Mouse (Mus musculus): ENCODE data around the gene Esrra. TPM values are rescaled to one million over a fixed set of nuclear protein-coding genes. Genes with fewer than 3 reads are reported as not detected.
A peak's percentile ranks its signal among the peaks of the same experiment; 100 is the strongest.

The Esrra gene
- polyA plus RNA-seq, 1 experiment from 2014 or later, result 4.1 TPM

DNA sequence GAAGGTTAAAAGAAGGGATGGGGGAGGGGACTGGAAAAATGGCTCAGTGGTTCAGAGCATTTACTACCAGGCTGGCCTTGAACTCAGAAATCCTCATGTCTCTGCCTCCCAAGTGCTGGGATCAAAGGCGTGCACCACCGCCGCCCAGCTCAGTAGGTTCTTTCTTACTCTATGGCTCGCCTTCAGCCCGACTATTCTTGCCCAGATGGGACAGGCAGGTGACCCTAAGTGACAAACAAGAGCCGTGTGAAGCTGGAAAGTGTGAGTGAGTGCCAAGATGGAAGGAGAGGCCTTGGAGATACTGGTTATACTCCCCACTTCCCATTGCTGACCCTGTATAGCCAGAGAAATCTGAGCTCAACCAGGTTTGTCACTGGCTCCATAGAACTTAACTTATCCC is 22.1 kb upstream of the Esrra start:
- H3K36me3 ChIP-seq (ENCODE audit: control insufficient read depth, insufficient read depth, low read length), result no peaks in the 10 kb centered on the region

GRCm38 (mm10) chr19:6942764-6943163 is 21.2 kb upstream of the Esrra start:
- Histone ChIP-seq H3K27me3 (ENCODE audit: control insufficient read depth, insufficient read depth, low read length) (no peaks in the 10 kb centered on the region), H3K9ac (ENCODE audit: low read length) (peak overlapping the region; percentile 52), H3K36me3 (ENCODE audit: control insufficient read depth, insufficient read depth, low read length) (peaks cover 2% of the 10 kb centered on the region; the same call in 1 of the 2 replicates), H3K4me3 (ENCODE audit: low read depth, low read length) (peak overlapping the region; percentile 49), H3K4me2 (ENCODE audit: low read depth) (peak overlapping the region; percentile 100), H3K9me3 (ENCODE audit: control insufficient read depth, low read length) (no peaks in the 10 kb centered on the region), H3K4me1 (ENCODE audit: control insufficient read depth, insufficient read depth, low read length) (peaks cover 15% of the 10 kb centered on the region), H3K27ac (ENCODE audit: low read depth, low read length) (0 out of 2 replicates have a peak overlapping the region, but pooled peaks have one; percentile 78)
- WGBS, result 29% methylated on average over 5 of the region's 5 CpGs
- ATAC-seq (ENCODE audit: insufficient read depth, low FRiP score, low TSS enrichment) (no peak), DNase-seq (ENCODE audit: low spot score) (no peak)

More for the DNA sequence above, 22.1 kb upstream of the Esrra start:
- Histone ChIP-seq H3K9ac (ENCODE audit: low read length) (no peak overlapping the region), H3K4me1 (ENCODE audit: control insufficient read depth, insufficient read depth, low read length) (peaks cover 15% of the 10 kb centered on the region), H3K27me3 (ENCODE audit: control insufficient read depth, insufficient read depth, low read length) (no peaks in the 10 kb centered on the region), H3K4me2 (ENCODE audit: low read depth) (no peak overlapping the region), H3K4me3 (ENCODE audit: low read depth, low read length) (no peak overlapping the region), H3K9me3 (ENCODE audit: control insufficient read depth, low read length) (no peaks in the 10 kb centered on the region), H3K27ac (ENCODE audit: low read depth, low read length) (no peak overlapping the region)
- 93% methylated on average over 6 of the region's 6 CpGs for WGBS
- ATAC-seq (ENCODE audit: insufficient read depth, low FRiP score, low TSS enrichment) (no peak), DNase-seq (ENCODE audit: low spot score) (no peak)

DNA sequence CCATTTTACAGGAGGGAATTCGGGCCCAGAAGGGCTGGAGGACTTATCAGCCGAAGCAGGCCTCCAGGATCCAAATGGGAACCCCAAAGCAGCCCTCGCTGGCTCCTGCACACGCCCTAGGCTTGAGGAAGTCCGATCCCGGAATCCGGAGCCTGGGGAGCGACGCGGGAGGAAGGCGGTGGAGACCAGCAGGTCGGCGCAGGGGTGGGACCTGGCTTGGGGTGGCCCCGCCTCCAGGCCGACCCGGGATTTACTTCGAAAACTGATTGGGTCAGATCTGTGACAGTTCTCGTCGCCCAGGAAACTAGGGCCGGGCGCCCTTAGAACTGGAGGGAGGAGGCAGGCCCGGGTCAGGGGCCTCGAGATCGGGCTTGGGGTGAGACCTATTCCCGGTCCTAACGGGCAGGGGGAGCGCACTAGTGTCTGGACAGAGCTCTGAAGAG is 20.7 kb upstream of the Esrra start, which contains the start of gene Gpr137:
TSS of gene Gpr137 (minus strand) at position 232 of the 443 bp plus-strand sequence.
- Histone ChIP-seq H3K4me1 (ENCODE audit: control insufficient read depth, insufficient read depth, low read length) (peaks cover 15% of the 10 kb centered on the region), H3K4me2 (ENCODE audit: low read depth) (peak within 1 kb of the TSS; percentile 100), H3K36me3 (ENCODE audit: control insufficient read depth, insufficient read depth, low read length) (peaks cover 2% of the 10 kb centered on the region; the same call in 1 of the 2 replicates), H3K9ac (ENCODE audit: low read length) (peak within 1 kb of the TSS; percentile 52), H3K9me3 (ENCODE audit: control insufficient read depth, low read length) (no peaks in the 10 kb centered on the region), H3K27ac (ENCODE audit: low read depth, low read length) (peak within 1 kb of the TSS; percentile 78), H3K4me3 (ENCODE audit: low read depth, low read length) (peak within 1 kb of the TSS; percentile 49), H3K27me3 (ENCODE audit: control insufficient read depth, insufficient read depth, low read length) (no peaks in the 10 kb centered on the region)
- DNase-seq (ENCODE audit: low spot score) (peak; percentile 90), ATAC-seq (ENCODE audit: insufficient read depth, low FRiP score, low TSS enrichment) (peak; percentile 84)
- WGBS, result under 1% methylated on average over 27 of the region's 27 CpGs

GRCm38 (mm10) chr19:6941372-6942248 is 20.0 kb upstream of the Esrra start, which contains the start of gene Bad:
Bad (plus strand) TSS chr19:6941861.
- Histone ChIP-seq H3K27me3 (ENCODE audit: control insufficient read depth, insufficient read depth, low read length) (no peaks in the 10 kb centered on the region), H3K9me3 (ENCODE audit: control insufficient read depth, low read length) (no peaks in the 10 kb centered on the region), H3K4me2 (ENCODE audit: low read depth) (peak within 1 kb of the TSS; percentile 100), H3K4me3 (ENCODE audit: low read depth, low read length) (peak within 1 kb of the TSS; percentile 49), H3K36me3 (ENCODE audit: control insufficient read depth, insufficient read depth, low read length) (peaks cover 2% of the 10 kb centered on the region; the same call in 1 of the 2 replicates), H3K27ac (ENCODE audit: low read depth, low read length) (peak within 1 kb of the TSS; percentile 78), H3K9ac (ENCODE audit: low read length) (peak within 1 kb of the TSS; percentile 52), H3K4me1 (ENCODE audit: control insufficient read depth, insufficient read depth, low read length) (peaks cover 15% of the 10 kb centered on the region)
- ATAC-seq (ENCODE audit: insufficient read depth, low FRiP score, low TSS enrichment) (peak; percentile 82), DNase-seq (ENCODE audit: low spot score) (peak; percentile 97)
- WGBS, result under 1% methylated on average over 83 of the region's 83 CpGs

- peak overlapping the region; percentile 78; the same call in 1 of the 2 replicates for H3K27ac ChIP-seq (ENCODE audit: low read depth, low read length)
- 26% methylated on average over 29 of the region's 29 CpGs for WGBS
These were observed 19.1 kb upstream of the Esrra start for GRCm38 (mm10) chr19:6940396-6941351.

DNA sequence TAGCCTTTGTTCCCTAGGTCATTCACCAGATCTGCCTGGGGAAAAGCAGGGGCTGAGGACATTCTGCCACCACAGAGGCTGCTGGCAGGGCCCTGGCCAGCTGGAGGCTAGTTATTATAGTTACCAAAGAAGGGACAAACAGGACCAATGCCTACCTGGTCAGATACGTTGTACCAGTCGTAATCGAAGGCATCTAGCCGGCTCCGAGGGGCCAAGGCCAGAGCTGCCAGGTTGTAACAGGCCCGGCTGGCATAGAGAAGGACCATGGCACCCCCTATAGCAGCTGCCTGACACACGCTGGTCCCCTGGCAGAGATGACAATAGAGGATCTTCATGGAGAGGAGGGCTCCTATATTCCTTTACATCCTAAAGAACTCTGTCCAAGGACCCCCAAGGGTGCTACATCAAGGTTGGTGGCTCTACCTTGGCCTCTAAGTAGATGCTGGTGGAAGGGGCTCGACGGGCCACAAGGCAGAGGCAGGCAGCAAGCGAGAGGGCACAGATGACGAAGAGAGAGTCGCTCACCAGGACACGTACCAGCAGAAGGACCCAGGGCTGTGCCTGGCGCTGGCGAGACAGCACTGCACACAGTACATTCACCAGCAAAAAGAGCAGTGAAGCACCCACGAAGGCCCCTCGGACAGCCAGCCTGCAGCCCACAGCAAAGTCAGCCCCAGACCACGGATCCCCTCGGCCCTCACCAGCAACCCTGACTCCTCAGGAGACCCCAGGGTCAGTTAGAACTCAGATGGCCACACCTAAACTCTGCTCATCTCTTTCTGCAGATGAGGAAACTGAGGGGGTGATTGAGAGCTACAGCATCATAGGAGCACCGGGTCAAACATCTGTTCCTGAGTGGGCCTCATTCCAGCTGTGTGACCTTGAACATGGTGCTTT is 17.7 kb upstream of the Esrra start:
- Histone ChIP-seq H3K9ac (ENCODE audit: low read length) (no peak overlapping the region), H3K4me1 (ENCODE audit: control insufficient read depth, insufficient read depth, low read length) (peaks cover 15% of the 10 kb centered on the region), H3K4me3 (ENCODE audit: low read depth, low read length) (no peak overlapping the region), H3K27me3 (ENCODE audit: control insufficient read depth, insufficient read depth, low read length) (peaks cover 21% of the 10 kb centered on the region), H3K36me3 (ENCODE audit: control insufficient read depth, insufficient read depth, low read length) (peaks cover 2% of the 10 kb centered on the region; the same call in 1 of the 2 replicates), H3K4me2 (ENCODE audit: low read depth) (0 out of 2 replicates have a peak overlapping the region, but pooled peaks have one; percentile 9), H3K9me3 (ENCODE audit: control insufficient read depth, low read length) (no peaks in the 10 kb centered on the region), H3K27ac (ENCODE audit: low read depth, low read length) (no peak overlapping the region)
- ATAC-seq (ENCODE audit: insufficient read depth, low FRiP score, low TSS enrichment), result no peak
- WGBS, result 93% methylated on average over 20 of the region's 20 CpGs
- no peak for DNase-seq (ENCODE audit: low spot score)

More at GRCm38 (mm10) chr19:6940396-6941351, 19.1 kb upstream of the Esrra start:
- Histone ChIP-seq H3K4me2 (ENCODE audit: low read depth) (peak overlapping the region; percentile 100), H3K9me3 (ENCODE audit: control insufficient read depth, low read length) (no peaks in the 10 kb centered on the region), H3K27me3 (ENCODE audit: control insufficient read depth, insufficient read depth, low read length) (peaks cover 8% of the 10 kb centered on the region), H3K4me1 (ENCODE audit: control insufficient read depth, insufficient read depth, low read length) (peaks cover 15% of the 10 kb centered on the region), H3K9ac (ENCODE audit: low read length) (peak overlapping the region; percentile 52), H3K36me3 (ENCODE audit: control insufficient read depth, insufficient read depth, low read length) (peaks cover 2% of the 10 kb centered on the region; the same call in 1 of the 2 replicates), H3K4me3 (ENCODE audit: low read depth, low read length) (peak overlapping the region; percentile 49)
- no peak for DNase-seq (ENCODE audit: low spot score)
- ATAC-seq (ENCODE audit: insufficient read depth, low FRiP score, low TSS enrichment), result peak; percentile 15; the same call in 1 of the 2 replicates

- Histone ChIP-seq H3K4me1 (ENCODE audit: control insufficient read depth, insufficient read depth, low read length) (peaks cover 19% of the 10 kb centered on the region), H3K4me3 (ENCODE audit: low read depth, low read length) (no peak overlapping the region), H3K36me3 (ENCODE audit: control insufficient read depth, insufficient read depth, low read length) (peaks cover 2% of the 10 kb centered on the region; the same call in 1 of the 2 replicates), H3K9ac (ENCODE audit: low read length) (no peak overlapping the region), H3K27ac (ENCODE audit: low read depth, low read length) (no peak overlapping the region), H3K4me2 (ENCODE audit: low read depth) (no peak overlapping the region), H3K9me3 (ENCODE audit: control insufficient read depth, low read length) (no peaks in the 10 kb centered on the region), H3K27me3 (ENCODE audit: control insufficient read depth, insufficient read depth, low read length) (peaks cover 36% of the 10 kb centered on the region)
- ATAC-seq (ENCODE audit: insufficient read depth, low FRiP score, low TSS enrichment), result no peak
- 81% methylated on average over 16 of the region's 16 CpGs for WGBS
- DNase-seq (ENCODE audit: low spot score), result no peak
These were observed 16.2 kb upstream of the Esrra start for GRCm38 (mm10) chr19:6937541-6938465.

All from neural tube, embryonic 11.5 days (tissue).